Mouse (Mus musculus): Measurements from ENCODE around the gene Xpc.

DNA sequence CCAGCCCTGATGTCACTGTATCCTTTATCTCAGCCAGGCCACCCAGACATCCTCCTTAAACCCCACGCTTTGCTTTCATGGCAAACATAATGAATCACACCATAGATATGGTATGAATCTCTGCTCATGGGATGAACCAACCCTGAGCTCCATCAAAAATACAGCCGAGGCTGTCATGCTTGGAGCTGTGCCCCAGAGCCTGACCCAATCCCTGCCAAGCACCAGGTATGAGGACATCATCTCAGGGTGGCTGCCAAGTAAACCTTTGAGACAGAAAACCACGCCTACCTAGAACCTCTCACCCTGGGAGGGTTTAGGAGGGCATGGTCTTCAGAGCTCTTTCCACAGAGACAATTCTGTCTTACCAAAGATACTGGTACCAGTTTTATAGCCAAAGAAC, 47.3 kb upstream of the Xpc start:
- TF ChIP-seq CTCF (IDR thresholded peaks at IDR 0.05 in 2 of 3, conservative IDR thresholded peaks at IDR 0.05 in 1 of 3; ENCODE audit: control insufficient read depth in 1 of 3, insufficient read depth in 1 of 3, low read depth in 2 of 3, low read length in 3 of 3, poor library complexity in 1 of 3, severe bottlenecking in 1 of 3): no peak
- TF ChIP-seq MEF2A (IDR thresholded peaks at IDR 0.05; ENCODE audit: extremely low read depth, insufficient replicate concordance, low read depth, low read length, poor library complexity, severe bottlenecking): no peak
- TF ChIP-seq ZMIZ1 (IDR thresholded peaks at IDR 0.05; ENCODE audit: low read depth, low read length): no peak
- no peak for TF ChIP-seq MAX (IDR thresholded peaks at IDR 0.05; ENCODE audit: low read length)
- no peak for TF ChIP-seq RCOR1 (IDR thresholded peaks at IDR 0.05; ENCODE audit: low read depth, low read length)
- no peak for TF ChIP-seq POLR2A (IDR thresholded peaks at IDR 0.05; ENCODE audit: control insufficient read depth in 1 of 2, insufficient read depth in 1 of 2, low read depth in 1 of 2, low read length in 2 of 2, poor library complexity in 1 of 2)
- TF ChIP-seq MAFK (IDR thresholded peaks at IDR 0.05; ENCODE audit: borderline replicate concordance, low read depth, low read length): no peak
- TF ChIP-seq UBTF (IDR thresholded peaks at IDR 0.05; ENCODE audit: borderline replicate concordance, insufficient read depth, low read depth, low read length): no peak
- TF ChIP-seq SMC3 (IDR thresholded peaks at IDR 0.05; ENCODE audit: low read depth, low read length): no peak
- no peak for TF ChIP-seq EP300 (IDR thresholded peaks at IDR 0.05; ENCODE audit: low read depth in 1 of 2, low read length in 2 of 2)
- no peak for TF ChIP-seq CHD2 (IDR thresholded peaks at IDR 0.05; ENCODE audit: low read length)
- no peak for TF ChIP-seq JUND (IDR thresholded peaks at IDR 0.05; ENCODE audit: low read depth, low read length)
- TF ChIP-seq NELFE (IDR thresholded peaks at IDR 0.05; ENCODE audit: low read depth, low read length): no peak
- no peak for TF ChIP-seq USF1 (IDR thresholded peaks at IDR 0.05; ENCODE audit: low read depth, low read length)
